Mouse (Mus musculus): Measurements from ENCODE around the gene Cyth1.

The Cyth1 gene

DNA sequence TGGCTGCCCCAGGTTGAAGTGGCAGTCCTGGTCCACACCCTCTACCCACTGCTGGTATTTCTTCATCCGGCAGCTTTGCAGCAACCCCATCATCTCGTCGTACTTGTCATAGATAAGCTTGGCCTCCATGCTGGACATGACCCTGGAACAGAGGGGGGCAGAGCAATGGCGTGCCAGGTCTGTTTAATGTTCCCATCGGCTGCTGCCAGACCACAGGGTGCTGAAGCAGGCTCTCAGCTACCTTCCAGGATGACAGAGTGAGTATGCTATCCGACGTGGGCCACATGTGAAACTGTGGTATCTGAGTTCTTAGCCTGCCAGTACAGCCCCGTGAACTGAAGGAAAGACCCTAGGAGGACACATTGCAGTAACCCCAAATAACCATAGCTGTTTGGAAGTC lies 129.6 kb downstream of the Cyth1 start:
- no peak for DNase-seq (ENCODE audit: low read depth, low spot score)

DNA sequence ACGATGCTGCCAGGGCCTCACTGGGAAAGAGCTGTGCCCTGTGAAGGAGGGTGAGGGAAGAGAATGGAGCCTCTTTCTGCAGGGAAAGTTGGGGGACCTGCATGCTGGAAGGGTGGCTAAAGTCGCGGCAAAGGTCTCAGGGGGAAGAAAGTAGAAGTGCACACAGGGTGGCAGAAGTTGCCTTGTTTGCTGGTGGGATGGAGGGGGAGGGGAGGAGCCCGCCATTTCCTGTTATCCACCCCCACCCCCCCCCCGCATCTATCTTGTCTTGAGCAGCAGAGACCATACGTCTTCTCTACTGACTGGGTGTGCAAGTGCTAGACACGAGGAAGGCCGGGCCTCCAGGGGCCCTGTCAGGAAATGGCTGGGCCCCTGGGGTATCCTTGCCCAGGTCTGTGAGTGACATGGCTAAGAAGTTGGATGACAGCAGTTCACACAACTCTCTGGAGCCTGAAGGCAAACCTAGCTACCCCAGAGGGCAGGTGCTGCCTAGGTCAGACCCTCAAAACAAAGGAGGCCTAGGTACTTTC lies 133.7 kb downstream of the Cyth1 start:
- peak; percentile 39 for DNase-seq (ENCODE audit: low read depth, low spot score)

GRCm38 (mm10) chr11:118113516-118114205 lies 134.7 kb downstream of the Cyth1 start:
- no peak for DNase-seq (ENCODE audit: low read depth, low spot score)

GRCm38 (mm10) chr11:118104001-118104400 lies 144.4 kb downstream of the Cyth1 start:
- DNase-seq (ENCODE audit: low read depth, low spot score): peak; percentile 95

DNA sequence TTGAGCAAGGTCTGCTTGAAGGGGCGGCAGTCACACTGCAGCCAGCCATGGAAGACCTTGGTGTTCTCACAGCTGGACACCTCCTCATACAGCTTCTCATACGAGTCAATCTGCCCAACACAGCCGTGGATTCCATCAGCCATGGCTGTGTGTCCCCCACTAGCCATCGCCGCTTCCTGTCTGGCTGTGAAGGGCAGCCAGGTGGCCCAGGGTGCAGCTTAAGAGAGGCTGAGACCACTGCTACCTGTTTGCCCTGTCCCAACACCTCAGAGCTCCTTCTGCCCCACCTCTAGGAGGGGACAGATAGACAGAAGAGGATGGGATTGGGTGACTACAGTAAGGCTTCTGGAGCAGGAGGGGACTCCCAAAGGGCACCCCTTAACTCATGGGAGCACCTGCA lies 145.0 kb downstream of the Cyth1 start:
- no peak for DNase-seq (ENCODE audit: low read depth, low spot score)

- DNase-seq (ENCODE audit: low read depth, low spot score): peak; percentile 96
Measured at GRCm38 (mm10) chr11:118102838-118103237, 145.6 kb downstream of the Cyth1 start.

GRCm38 (mm10) chr11:118101133-118101532 lies 147.3 kb downstream of the Cyth1 start:
- DNase-seq (ENCODE audit: low read depth, low spot score): no peak

GRCm38 (mm10) chr11:118096736-118097135 lies 151.7 kb downstream of the Cyth1 start:
- DNase-seq (ENCODE audit: low read depth, low spot score): no peak

GRCm38 (mm10) chr11:118095004-118095403 lies 153.4 kb downstream of the Cyth1 start:
- no peak for DNase-seq (ENCODE audit: low read depth, low spot score)

- DNase-seq (ENCODE audit: low read depth, low spot score): peak; percentile 64
Measured at GRCm38 (mm10) chr11:118091002-118091670, 157.3 kb downstream of the Cyth1 start.

GRCm38 (mm10) chr11:118088896-118089295 lies 159.5 kb downstream of the Cyth1 start:
- no peak for DNase-seq (ENCODE audit: low read depth, low spot score)

DNA sequence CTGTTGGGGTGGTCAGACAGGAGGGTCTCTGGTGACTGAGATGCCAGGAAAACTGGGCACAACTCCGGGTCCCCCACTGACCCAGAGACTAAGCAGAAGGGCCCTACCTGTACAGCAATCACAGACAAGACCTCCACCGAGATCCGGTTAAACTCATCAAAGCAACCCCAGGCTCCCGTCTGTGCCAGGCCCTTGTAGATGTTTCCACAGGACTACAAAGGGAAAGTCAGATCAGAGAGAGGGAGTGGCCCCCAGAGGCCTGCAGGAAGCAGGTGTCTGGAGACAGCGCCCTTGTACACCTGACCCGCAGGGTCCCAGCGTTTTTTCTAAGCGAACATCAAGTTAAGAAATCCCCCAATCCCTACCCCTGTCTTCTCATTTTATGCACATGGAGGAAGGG lies 162.4 kb downstream of the Cyth1 start:
- DNase-seq (ENCODE audit: low read depth, low spot score): peak; percentile 30

DNA sequence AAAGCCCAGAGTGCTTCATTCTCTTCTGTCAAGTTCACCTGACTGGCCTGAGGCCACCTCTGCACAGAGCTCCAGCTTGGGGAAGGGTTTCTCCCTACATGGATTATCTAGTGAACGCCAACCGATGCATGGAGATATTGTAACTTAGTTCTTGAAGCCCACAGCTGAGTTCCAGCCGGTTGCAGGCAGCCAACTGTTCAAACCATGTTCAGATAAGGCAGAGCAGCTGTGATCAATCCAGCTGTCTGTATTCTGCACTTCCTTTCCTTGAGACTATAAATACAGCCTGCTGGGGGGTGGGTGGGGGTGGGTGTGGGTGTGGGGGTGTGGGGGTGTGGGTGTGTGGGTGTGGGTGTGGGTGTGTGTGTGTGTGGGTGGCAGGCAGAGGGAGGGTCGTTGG lies 163.2 kb downstream of the Cyth1 start:
- no peak for DNase-seq (ENCODE audit: low read depth, low spot score)

DNA sequence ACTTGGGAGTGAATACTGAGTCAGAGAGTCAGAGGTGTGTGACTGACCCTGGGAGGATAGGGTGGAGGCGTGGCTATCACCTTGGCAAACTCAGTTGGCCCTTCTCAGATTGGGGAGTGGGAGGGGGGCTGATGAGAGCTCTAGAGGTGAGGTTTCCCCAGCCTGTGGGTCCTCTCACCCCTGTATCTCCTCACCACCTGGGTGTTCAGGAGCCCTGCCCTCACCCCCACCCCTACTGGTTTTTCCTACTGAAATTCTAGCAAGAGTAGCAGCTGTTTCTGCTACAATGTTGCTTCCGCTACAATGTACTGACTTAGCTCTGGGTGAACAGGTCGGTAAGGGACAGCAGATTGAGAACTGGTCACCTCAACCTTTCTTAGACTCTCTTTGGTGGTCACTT lies 164.1 kb downstream of the Cyth1 start:
- DNase-seq (ENCODE audit: low read depth, low spot score): no peak

DNA sequence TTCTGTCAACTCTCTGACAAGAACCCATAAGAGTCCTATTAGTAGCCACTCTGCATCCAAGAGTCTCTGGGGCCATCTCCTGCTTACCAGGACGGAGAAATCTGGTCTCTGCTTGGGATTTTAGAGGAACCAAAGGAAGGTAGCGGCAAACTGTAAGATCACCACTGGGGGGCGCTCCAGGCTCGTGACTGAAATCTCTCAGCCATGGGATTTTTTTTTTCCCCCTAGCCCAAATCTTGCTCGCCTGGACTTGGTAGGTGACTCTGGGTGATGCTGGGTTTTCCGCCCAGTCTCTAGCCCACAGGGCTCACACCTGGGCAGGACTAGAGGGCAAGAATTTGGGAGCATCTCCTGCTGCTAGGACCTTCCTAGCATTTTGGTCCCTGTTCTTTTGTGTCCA lies 164.6 kb downstream of the Cyth1 start:
- DNase-seq (ENCODE audit: low read depth, low spot score): peak; percentile 83

DNA sequence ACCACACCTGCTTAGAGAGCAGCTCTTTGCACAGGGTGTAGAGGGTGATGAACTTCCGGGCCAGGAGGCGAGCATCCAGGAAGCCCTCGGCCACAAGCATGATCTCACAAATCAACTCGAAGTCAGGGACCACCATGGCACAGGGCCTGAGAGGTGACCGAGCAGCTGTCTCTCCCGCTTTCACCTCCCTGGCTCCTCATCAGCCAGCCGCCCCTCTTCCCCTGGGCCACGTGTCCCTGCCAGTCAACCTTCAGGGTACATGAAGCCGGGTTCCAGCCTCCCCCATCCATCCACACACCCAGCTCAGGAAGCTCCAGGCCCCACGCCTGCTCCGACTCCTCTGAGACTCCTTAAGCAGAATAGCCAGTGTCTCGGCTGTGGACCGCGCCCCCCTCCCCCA lies 166.1 kb downstream of the Cyth1 start:
- DNase-seq (ENCODE audit: low read depth, low spot score): no peak

All from CD4-positive, CD25-positive, alpha-beta regulatory T cell, adult 2 months (primary cell).